Mouse (Mus musculus) CD4-positive, CD25-positive, alpha-beta regulatory T cell (primary cell): ENCODE data around the gene Amotl2. TPM values are rescaled to one million over a fixed set of nuclear protein-coding genes. Genes with fewer than 3 reads are reported as not detected.

Source experiments
- polyA plus RNA-seq: library from polyadenylated mRNA; unstranded; fragments of 100-300 nt; shearing (Covaris generic); gene quantifications from one replicate; pipeline ENCODE4 v1.2.1, GENCODE M21; 2017

The Amotl2 gene
- 0.16 TPM for polyA plus RNA-seq

GRCm38 (mm10) chr9:102716481-102717163 is at the start of gene Amotl2:
TSS of gene Amotl2 (plus strand) at chr9:102716672.

Other genes starting within 250 kb of the Amotl2 start
- 0.43 TPM for gene Ky, start 210.9 kb upstream of the Amotl2 start, polyA plus RNA-seq
- 89.2 TPM for gene Anapc13, start 90.4 kb upstream of the Amotl2 start, polyA plus RNA-seq
- gene Cep63, start 90.1 kb upstream of the Amotl2 start, polyA plus RNA-seq, result 59.6 TPM
- 4.4 TPM for gene Ryk, start 118.2 kb downstream of the Amotl2 start, polyA plus RNA-seq